Mouse (Mus musculus) NIH3T3 (cell line): Measurements from ENCODE around the gene Lims1.
A peak's percentile ranks its signal among the peaks of the same experiment; 100 is the strongest.

ENCODE experiments used
- DNase-seq: peaks from one replicate; pipeline ENCODE4 v3.0.0-alpha.2; 2012; ENCODE audit warnings: low read depth

The Lims1 gene

GRCm38 (mm10) chr10:58446384-58447279, 123.4 kb downstream of the Lims1 start, which contains the start of gene Ranbp2:
Ranbp2 (plus strand) TSS chr10:58446920.
- peak; percentile 99 for DNase-seq

DNA sequence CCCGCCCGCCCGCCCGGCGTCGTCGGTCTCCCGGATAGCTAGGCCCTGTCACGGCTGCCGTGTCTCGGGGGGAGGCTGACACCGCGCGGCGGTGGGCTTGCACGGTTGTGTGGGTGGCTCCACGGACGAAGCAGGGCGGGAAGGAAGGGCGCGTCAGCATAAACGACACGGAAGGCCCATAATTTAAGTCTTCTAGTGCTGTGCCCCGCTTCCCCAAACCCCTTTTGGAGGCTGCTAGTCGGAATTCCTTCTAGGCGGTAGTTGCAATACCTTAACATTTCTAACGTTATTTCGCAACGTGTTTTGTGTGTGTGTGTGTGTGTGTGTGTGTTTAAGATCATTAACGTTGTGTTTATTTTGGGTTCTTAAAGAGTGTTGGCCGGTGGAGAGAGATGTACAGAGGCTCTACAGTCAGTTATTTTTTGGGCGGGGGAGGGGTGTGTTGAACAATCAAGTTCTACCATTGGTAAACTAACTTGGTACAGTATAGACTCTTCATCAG, 124.1 kb downstream of the Lims1 start:
- DNase-seq = peak; percentile 44

- no peak for DNase-seq
Observed at GRCm38 (mm10) chr10:58451575-58451974, 128.3 kb downstream of the Lims1 start.

GRCm38 (mm10) chr10:58452185-58452584, 128.9 kb downstream of the Lims1 start:
- DNase-seq = no peak

GRCm38 (mm10) chr10:58459896-58460295, 136.6 kb downstream of the Lims1 start:
- no peak for DNase-seq
